Mouse (Mus musculus): ENCODE results near the gene Mrpl47.
"Not testable (repeated sequence)": the region's sequence is repeated elsewhere in the genome, so short reads cannot be mapped to it uniquely, and the experiment has no call there.

Gene Mrpl47

GRCm38 (mm10) chr3:32737172-32737655 is at the start of gene Mrpl47:
Gene Mrpl47, minus strand, starts transcription at chr3:32737605.
- no peak for DNase-seq (ENCODE audit: low read depth, low spot score)

DNA sequence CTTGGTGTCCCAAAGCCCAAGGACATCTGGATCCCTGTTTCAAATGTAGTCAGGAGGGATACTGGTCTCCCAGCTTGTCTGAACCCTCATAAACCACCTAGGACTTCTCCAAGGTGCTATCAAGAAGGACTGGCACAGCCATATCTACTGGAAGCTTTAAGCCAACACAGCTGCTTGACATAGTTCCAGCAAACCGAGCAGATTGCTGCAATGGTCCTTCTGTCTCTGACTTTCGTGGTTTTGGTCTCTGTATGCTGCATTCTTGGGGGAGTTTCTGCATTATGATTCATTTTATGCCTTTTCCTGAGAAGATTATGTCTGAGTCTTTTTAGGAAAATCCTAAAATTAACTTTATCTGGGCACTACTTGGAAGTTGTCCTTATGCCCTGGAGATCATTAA is 33.4 kb upstream of the Mrpl47 start:
- no peak for DNase-seq (ENCODE audit: low read depth, low spot score)

DNA sequence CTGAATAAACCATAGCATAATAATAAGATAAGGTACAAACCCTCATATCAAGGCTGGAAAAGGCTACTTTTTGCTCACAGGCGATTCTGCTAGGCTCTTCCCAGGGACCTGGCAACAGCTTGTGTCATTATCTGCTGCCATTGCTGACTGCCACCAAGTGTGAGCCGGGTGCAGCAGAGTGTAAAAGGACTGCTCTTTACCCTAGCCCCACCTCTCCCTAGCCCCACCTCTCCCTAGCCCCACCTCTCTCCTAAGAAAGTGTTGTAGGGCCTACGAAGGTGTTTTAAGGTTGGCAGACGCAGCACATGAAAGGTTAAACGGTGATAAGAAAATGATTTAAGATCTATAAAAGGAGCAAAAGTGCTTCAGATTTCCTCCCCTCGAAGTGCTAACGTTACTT is 26.5 kb upstream of the Mrpl47 start:
- DNase-seq (ENCODE audit: low read depth, low spot score) = no peak

GRCm38 (mm10) chr3:32762962-32763361 is 25.6 kb upstream of the Mrpl47 start:
- DNase-seq (ENCODE audit: low read depth, low spot score) = no peak

GRCm38 (mm10) chr3:32759212-32759611 is 21.8 kb upstream of the Mrpl47 start:
- no peak for DNase-seq (ENCODE audit: low read depth, low spot score)

- no peak for DNase-seq (ENCODE audit: low read depth, low spot score)
These were observed 17.0 kb upstream of the Mrpl47 start for GRCm38 (mm10) chr3:32754384-32754915.

GRCm38 (mm10) chr3:32749820-32750579 is 12.6 kb upstream of the Mrpl47 start:
- DNase-seq (ENCODE audit: low read depth, low spot score) = no peak

DNA sequence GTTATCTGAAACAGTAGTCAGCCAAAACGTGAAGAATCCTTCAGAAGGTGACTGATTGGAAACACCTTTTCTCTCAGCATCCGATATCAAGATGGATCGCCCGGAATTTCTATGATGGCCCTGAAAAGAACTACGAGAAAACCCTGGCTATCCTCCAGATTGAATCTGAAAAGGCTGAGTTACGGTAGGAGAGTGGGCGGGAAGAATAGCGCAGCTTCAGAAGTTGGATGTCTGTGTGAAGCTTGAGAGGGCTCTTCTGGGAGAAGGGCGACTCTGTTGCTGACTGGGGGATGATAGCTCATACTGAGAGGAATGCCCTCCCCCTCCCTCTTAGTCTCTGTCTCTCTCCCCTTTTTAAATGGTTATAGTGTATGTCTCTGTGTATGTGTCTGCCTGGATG is 11.0 kb upstream of the Mrpl47 start:
- no peak for DNase-seq (ENCODE audit: low read depth, low spot score)

DNA sequence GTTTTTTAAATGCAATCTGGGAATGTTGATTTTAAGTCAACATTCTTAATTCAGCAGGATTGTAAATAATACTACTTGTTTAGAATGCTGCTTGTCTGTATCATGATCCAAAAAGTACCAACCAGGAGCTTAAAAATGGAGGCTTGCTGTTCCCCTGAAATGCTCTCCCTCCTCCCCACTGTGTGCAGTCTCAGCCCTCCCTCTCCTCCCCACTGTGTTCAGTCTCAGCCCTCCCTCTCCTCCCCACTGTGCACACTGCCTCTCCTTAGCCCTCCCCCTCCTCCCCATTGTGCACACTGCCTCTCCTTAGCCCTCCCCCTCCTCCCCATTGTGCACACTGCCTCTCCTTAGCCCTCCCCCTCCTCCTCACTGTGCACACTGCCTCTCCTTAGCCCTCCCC is 8.0 kb upstream of the Mrpl47 start:
- DNase-seq (ENCODE audit: low read depth, low spot score) = not testable (repeated sequence)

DNA sequence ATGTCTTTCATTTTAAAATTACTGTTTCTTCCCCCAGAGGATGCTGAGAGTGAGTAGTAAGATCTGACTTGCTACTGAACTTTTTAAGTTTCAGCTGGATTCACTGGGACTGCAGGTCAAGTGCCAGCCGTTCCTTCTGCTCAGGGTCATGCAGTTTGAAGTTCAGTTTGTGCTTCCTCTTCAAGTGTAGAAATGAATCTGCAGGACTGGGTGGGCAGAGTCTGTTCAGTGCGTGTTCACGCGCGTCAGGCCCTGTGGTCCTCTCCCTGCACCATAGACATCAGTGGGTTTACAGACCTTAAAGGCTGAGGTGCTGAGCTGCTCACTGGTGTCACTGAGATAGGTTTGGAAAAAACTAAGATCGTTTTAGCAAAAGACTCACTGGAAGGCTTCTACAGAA is 7.6 kb upstream of the Mrpl47 start:
- DNase-seq (ENCODE audit: low read depth, low spot score) = no peak

DNA sequence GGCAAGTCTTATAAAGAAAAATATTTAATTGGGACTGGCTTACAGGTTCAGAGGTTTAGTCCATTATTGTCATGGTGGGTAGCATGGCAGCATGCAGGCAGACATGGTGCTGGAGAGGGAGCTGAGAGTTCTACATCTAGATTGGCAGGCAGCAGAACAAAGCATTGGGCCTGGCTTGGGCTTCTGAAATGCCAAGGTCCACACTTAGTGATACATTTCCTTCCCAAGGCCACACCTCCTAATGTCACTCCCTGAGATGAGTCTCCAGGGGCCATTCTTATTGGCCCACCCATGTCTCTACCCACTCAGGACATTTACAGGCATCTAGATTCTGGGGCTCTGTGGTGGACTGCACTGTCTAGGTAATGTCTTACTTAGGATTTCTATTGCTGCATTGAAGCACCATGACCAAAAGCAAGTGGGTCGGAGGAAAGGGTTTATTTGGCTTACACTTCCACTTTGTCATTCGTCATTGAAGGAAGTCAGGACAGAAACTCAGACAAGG is 4.9 kb upstream of the Mrpl47 start:
- DNase-seq (ENCODE audit: low read depth, low spot score) = no peak

DNA sequence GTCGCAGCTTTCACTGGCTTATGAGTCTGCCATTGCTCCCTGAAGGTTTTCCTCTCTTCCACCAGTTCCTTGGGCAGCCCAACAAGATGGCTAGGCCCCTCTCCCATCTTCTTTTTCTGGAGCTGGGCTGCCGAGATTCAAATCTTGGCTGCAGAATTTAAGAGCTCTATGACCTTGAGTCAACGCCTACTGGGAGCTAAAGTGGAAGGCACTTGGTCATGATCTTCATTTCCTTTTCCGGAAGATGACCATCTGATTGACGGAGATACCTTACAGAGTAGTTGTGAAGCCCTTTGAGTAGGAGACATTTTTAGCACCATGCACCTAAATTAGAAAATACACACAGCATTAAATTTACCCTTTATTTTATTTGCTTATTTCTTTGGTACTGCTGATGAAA is 1.1 kb upstream of the Mrpl47 start:
- DNase-seq (ENCODE audit: low read depth, low spot score) = no peak

GRCm38 (mm10) chr3:32736244-32737171 is 897 bp downstream of the Mrpl47 start, which contains the start of gene Ndufb5:
Gene Ndufb5, plus strand, starts transcription at chr3:32736990.
- DNase-seq (ENCODE audit: low read depth, low spot score) = peak; percentile 99

GRCm38 (mm10) chr3:32727861-32728260 is 9.5 kb downstream of the Mrpl47 start:
- DNase-seq (ENCODE audit: low read depth, low spot score) = no peak

- DNase-seq (ENCODE audit: low read depth, low spot score) = no peak
These were observed 11.5 kb downstream of the Mrpl47 start for GRCm38 (mm10) chr3:32725951-32726350.

- DNase-seq (ENCODE audit: low read depth, low spot score) = no peak
These were observed 13.2 kb downstream of the Mrpl47 start for GRCm38 (mm10) chr3:32724191-32724590.

- DNase-seq (ENCODE audit: low read depth, low spot score) = no peak
These were observed 19.1 kb downstream of the Mrpl47 start for GRCm38 (mm10) chr3:32718271-32718670.

DNA sequence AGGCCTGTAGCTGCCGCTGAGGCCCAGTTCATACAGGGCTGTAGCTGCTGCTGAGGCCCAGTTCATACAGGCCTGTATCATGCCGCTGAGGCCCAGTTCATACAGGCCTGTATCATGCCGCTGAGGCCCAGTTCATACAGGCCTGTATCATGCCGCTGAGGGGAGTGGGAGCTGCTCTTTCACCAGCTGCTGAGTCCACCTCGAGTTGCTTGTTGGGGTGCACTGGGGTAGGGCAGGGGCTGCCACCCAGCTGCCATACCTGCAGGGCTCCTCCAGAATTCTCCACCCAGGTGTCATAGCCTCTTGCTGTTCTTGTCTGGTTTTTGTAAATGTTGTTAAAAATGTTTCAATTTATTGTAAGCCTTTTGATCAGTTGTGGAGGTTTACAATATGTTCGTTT is 20.0 kb downstream of the Mrpl47 start:
- DNase-seq (ENCODE audit: low read depth, low spot score) = not testable (repeated sequence)

DNA sequence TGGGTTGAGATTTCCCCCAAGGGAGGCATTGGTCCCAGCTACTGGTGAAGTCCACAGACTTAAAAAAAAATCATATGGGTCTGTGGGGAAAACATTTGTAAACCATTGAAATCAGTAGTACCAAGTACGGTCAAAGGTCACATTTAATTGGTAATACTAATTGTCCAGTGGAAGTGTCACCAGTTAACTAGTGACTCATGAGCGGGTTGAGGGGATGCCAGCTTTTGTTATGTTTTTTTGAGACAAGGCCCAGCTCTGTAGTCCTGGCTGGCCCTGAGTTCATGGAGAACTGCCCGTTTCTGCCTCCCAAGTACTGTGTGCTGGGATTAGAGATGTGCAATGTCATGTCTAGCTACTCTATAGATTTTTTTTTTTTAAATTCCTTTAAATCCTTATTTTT is 23.7 kb downstream of the Mrpl47 start:
- no peak for DNase-seq (ENCODE audit: low read depth, low spot score)

DNA sequence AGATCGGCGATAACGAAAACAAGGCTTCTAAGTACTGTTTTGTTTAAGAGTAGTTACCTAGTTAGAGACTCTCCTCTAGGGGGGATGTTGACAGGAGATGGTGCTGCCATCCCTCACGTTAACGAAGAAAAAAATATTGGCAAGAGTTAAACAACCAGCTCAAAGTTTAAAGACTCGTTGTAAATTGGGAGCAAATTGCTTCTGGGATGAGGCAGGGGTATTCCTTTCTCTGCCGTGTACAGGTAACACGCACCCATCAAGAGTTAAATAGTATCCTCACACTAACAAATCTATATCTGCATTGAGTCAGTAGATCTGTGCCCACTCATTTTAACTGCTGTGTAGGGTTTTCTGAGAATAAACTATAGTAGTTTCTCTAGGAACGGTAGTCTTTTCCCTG is 28.0 kb downstream of the Mrpl47 start:
- no peak for DNase-seq (ENCODE audit: low read depth, low spot score)

GRCm38 (mm10) chr3:32708368-32709231 is 28.8 kb downstream of the Mrpl47 start:
- DNase-seq (ENCODE audit: low read depth, low spot score) = peak; percentile 100
